Mouse (Mus musculus): Measurements from ENCODE around the gene Ccs. TPM values are rescaled to one million over a fixed set of nuclear protein-coding genes. Genes with fewer than 3 reads are reported as not detected.
A peak's percentile ranks its signal among the peaks of the same experiment; 100 is the strongest.

Gene Ccs
- 57.2 and 65.9 TPM in 2 replicates for polyA plus RNA-seq (2012; rRNA removed)
- polyA plus RNA-seq (2014; fragmentation: Nextera tagmentation; extraction: Ambion mirVana), result 63.2 and 64.8 TPM in 2 replicates

- Histone ChIP-seq H3K27ac (replicated peaks; ENCODE audit: low read depth, low read length) (no peak within 1 kb of the TSS), H3K36me3 (ENCODE audit: control insufficient read depth, insufficient read depth, low read length) (no peaks in the 10 kb centered on the region; the same call in 1 of the 2 replicates), H3K9me3 (ENCODE audit: control insufficient read depth, low read length) (no peaks in the 10 kb centered on the region), H3K27me3 (ENCODE audit: control insufficient read depth, insufficient read depth, low read length) (peaks cover 15% of the 10 kb centered on the region), H3K9ac (ENCODE audit: low read depth, low read length, severe bottlenecking) (peak within 1 kb of the TSS; percentile 73), H3K4me1 (ENCODE audit: control insufficient read depth, insufficient read depth, low read length) (peaks cover 10% of the 10 kb centered on the region), H3K4me2 (replicated peaks; ENCODE audit: low read depth, low read length, severe bottlenecking) (peak within 1 kb of the TSS; percentile 95), H3K4me3 (replicated peaks; ENCODE audit: low read length) (peak within 1 kb of the TSS; percentile 58)
- peak; percentile 99 for ATAC-seq (ENCODE audit: low FRiP score, low read depth)
- peak; percentile 98 for DNase-seq (ENCODE audit: low spot score)
- TF ChIP-seq POLR2A (IDR thresholded peaks at IDR 0.05; ENCODE audit: borderline replicate concordance, extremely low read depth, insufficient read depth, insufficient read length), result peak; percentile 37; the same call in 1 of the 2 replicates
- under 1% methylated on average over 25 of the region's 25 CpGs for WGBS
Observed at GRCm38 (mm10) chr19:4839149-4839548, at the start of gene Ccs, which contains the start of gene Ccdc87. TSS of gene Ccs (minus strand) at chr19:4839332. TSS of gene Ccdc87 (plus strand) at chr19:4839366.

GRCm38 (mm10) chr19:4883961-4884360 is 44.8 kb upstream of the Ccs start:
- Histone ChIP-seq H3K4me3 (replicated peaks; ENCODE audit: low read length) (no peak overlapping the region), H3K4me2 (replicated peaks; ENCODE audit: low read depth, low read length, severe bottlenecking) (no peak overlapping the region), H3K4me1 (ENCODE audit: control insufficient read depth, insufficient read depth, low read length) (0 out of 2 replicates have a peak, but pooled peaks cover 4% of the 10 kb centered on the region), H3K9me3 (ENCODE audit: control insufficient read depth, low read length) (no peaks in the 10 kb centered on the region), H3K27me3 (ENCODE audit: control insufficient read depth, insufficient read depth, low read length) (no peaks in the 10 kb centered on the region), H3K27ac (replicated peaks; ENCODE audit: low read depth, low read length) (no peak overlapping the region), H3K9ac (ENCODE audit: low read depth, low read length, severe bottlenecking) (no peak overlapping the region), H3K36me3 (ENCODE audit: control insufficient read depth, insufficient read depth, low read length) (no peaks in the 10 kb centered on the region)
- DNase-seq (ENCODE audit: low spot score) (no peak), ATAC-seq (ENCODE audit: low FRiP score, low read depth) (no peak)
- TF ChIP-seq POLR2A (IDR thresholded peaks at IDR 0.05; ENCODE audit: borderline replicate concordance, extremely low read depth, insufficient read depth, insufficient read length), result no peak
- WGBS, result 82% methylated on average over 4 of the region's 4 CpGs

GRCm38 (mm10) chr19:4879324-4879703 is 40.2 kb upstream of the Ccs start:
- TF ChIP-seq POLR2A (IDR thresholded peaks at IDR 0.05; ENCODE audit: borderline replicate concordance, extremely low read depth, insufficient read depth, insufficient read length), result no peak
- peak overlapping the region; percentile 82 for H3K4me2 ChIP-seq (replicated peaks; ENCODE audit: low read depth, low read length, severe bottlenecking)
- 0 out of 2 replicates have a peak overlapping the region, but pooled peaks have one; percentile 70 for H3K9ac ChIP-seq (ENCODE audit: low read depth, low read length, severe bottlenecking)
- H3K9me3 ChIP-seq (ENCODE audit: control insufficient read depth, low read length), result no peaks in the 10 kb centered on the region
- no peaks in the 10 kb centered on the region for H3K27me3 ChIP-seq (ENCODE audit: control insufficient read depth, insufficient read depth, low read length)
- peak overlapping the region; percentile 79 for H3K4me3 ChIP-seq (replicated peaks; ENCODE audit: low read length)
- DNase-seq (ENCODE audit: low spot score), result no peak
- H3K4me1 ChIP-seq (ENCODE audit: control insufficient read depth, insufficient read depth, low read length), result peaks cover 11% of the 10 kb centered on the region; the same call in 1 of the 2 replicates
- H3K27ac ChIP-seq (replicated peaks; ENCODE audit: low read depth, low read length), result no peak overlapping the region
- H3K36me3 ChIP-seq (ENCODE audit: control insufficient read depth, insufficient read depth, low read length), result no peaks in the 10 kb centered on the region
- no peak for ATAC-seq (ENCODE audit: low FRiP score, low read depth)
- 41% methylated on average over 10 of the region's 10 CpGs for WGBS

- DNase-seq (ENCODE audit: low spot score) (peak; percentile 97), ATAC-seq (ENCODE audit: low FRiP score, low read depth) (peak; percentile 94)
- under 1% methylated on average over 49 of the region's 52 CpGs for WGBS
- peak within 1 kb of the TSS; percentile 82 for H3K4me2 ChIP-seq (replicated peaks; ENCODE audit: low read depth, low read length, severe bottlenecking)
- H3K27ac ChIP-seq (replicated peaks; ENCODE audit: low read depth, low read length), result 0 out of 2 replicates have a peak within 1 kb of the TSS, but pooled peaks have one; percentile 26
- H3K4me3 ChIP-seq (replicated peaks; ENCODE audit: low read length), result peak within 1 kb of the TSS; percentile 79
- no peaks in the 10 kb centered on the region for H3K9me3 ChIP-seq (ENCODE audit: control insufficient read depth, low read length)
- H3K4me1 ChIP-seq (ENCODE audit: control insufficient read depth, insufficient read depth, low read length), result peaks cover 11% of the 10 kb centered on the region; the same call in 1 of the 2 replicates
- no peaks in the 10 kb centered on the region for H3K27me3 ChIP-seq (ENCODE audit: control insufficient read depth, insufficient read depth, low read length)
- TF ChIP-seq POLR2A (IDR thresholded peaks at IDR 0.05; ENCODE audit: borderline replicate concordance, extremely low read depth, insufficient read depth, insufficient read length), result 0 out of 2 replicates have a peak, but pooled peaks have one; percentile 16
- no peaks in the 10 kb centered on the region for H3K36me3 ChIP-seq (ENCODE audit: control insufficient read depth, insufficient read depth, low read length)
- peak within 1 kb of the TSS; percentile 70 for H3K9ac ChIP-seq (ENCODE audit: low read depth, low read length, severe bottlenecking)
Observed at GRCm38 (mm10) chr19:4878405-4879323, 39.5 kb upstream of the Ccs start, which contains the start of gene Zdhhc24. TSS of gene Zdhhc24 (plus strand) at chr19:4878668.

- H3K4me3 ChIP-seq (replicated peaks; ENCODE audit: low read length), result peak within 1 kb of the TSS; percentile 79
- peak within 1 kb of the TSS; percentile 70 for H3K9ac ChIP-seq (ENCODE audit: low read depth, low read length, severe bottlenecking)
- H3K4me2 ChIP-seq (replicated peaks; ENCODE audit: low read depth, low read length, severe bottlenecking), result peak within 1 kb of the TSS; percentile 82
- H3K4me1 ChIP-seq (ENCODE audit: control insufficient read depth, insufficient read depth, low read length), result peaks cover 11% of the 10 kb centered on the region; the same call in 1 of the 2 replicates
- 6% methylated on average over 17 of the region's 17 CpGs for WGBS
- 0 out of 2 replicates have a peak within 1 kb of the TSS, but pooled peaks have one; percentile 26 for H3K27ac ChIP-seq (replicated peaks; ENCODE audit: low read depth, low read length)
- no peaks in the 10 kb centered on the region for H3K36me3 ChIP-seq (ENCODE audit: control insufficient read depth, insufficient read depth, low read length)
- DNase-seq (ENCODE audit: low spot score) (no peak), ATAC-seq (ENCODE audit: low FRiP score, low read depth) (no peak)
- TF ChIP-seq POLR2A (IDR thresholded peaks at IDR 0.05; ENCODE audit: borderline replicate concordance, extremely low read depth, insufficient read depth, insufficient read length), result no peak
- H3K9me3 ChIP-seq (ENCODE audit: control insufficient read depth, low read length), result no peaks in the 10 kb centered on the region
- H3K27me3 ChIP-seq (ENCODE audit: control insufficient read depth, insufficient read depth, low read length), result no peaks in the 10 kb centered on the region
Observed at GRCm38 (mm10) chr19:4877785-4878184, 38.7 kb upstream of the Ccs start, which contains the start of gene Actn3. TSS of gene Actn3 (minus strand) at chr19:4877909.

Measured in limb, embryonic 14.5 days (tissue).